Mouse (Mus musculus): ENCODE measurements around the gene Cpne2. TPM values are rescaled to one million over a fixed set of nuclear protein-coding genes. Genes with fewer than 3 reads are reported as not detected.

The Cpne2 gene
- total and polyA plus RNA-seq, 3 experiments: 12.7 to 118 (median 29.3) TPM

DNA sequence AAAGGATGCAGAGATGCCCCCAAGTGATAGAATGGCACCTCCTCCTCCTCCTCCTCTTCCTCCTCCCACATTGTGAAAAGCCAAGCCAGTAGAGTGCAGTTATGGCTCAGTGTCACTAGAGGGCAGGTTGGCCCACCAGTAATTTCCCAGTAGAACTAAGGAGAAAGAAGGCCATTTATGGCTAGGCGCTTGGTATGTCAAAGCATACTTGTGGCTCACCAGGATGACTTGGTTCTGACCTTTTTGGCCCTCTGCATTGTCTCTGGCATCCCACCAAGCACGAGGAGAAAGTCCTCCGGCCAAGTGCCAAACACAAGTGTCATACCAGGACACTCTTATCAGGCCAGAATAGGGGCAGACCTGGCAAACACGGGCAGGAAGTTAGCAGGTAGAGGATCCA is 4.5 kb upstream of the Cpne2 start:
- Histone ChIP-seq H3K9me3 (replicated peaks; ENCODE audit: low read length) (no peaks in the 10 kb centered on the region), H3K27me3 (replicated peaks) (peaks cover 6% of the 10 kb centered on the region), H3K4me2 (ENCODE audit: insufficient read depth, low read depth, poor library complexity, severe bottlenecking) (no peak overlapping the region), H3K9ac (ENCODE audit: insufficient read depth, low read depth) (no peak overlapping the region), H3K27ac (ENCODE audit: insufficient read depth, low read depth) (no peak overlapping the region), H3K36me3 (replicated peaks in 1 of 2; ENCODE audit: control insufficient read depth in 1 of 2, insufficient read depth in 1 of 2, low read length in 1 of 2) (peaks cover 25 to 46% of the 10 kb centered on the region in 2 experiments), H3K4me3 (replicated peaks in 1 of 3; ENCODE audit: low read depth in 2 of 3, low read length in 2 of 3, poor library complexity in 1 of 3) (no peak overlapping the region), H3K4me1 (ENCODE audit: control insufficient read depth in 1 of 2, insufficient read depth in 2 of 2) (peaks cover 0 to 3% of the 10 kb centered on the region in 2 experiments; a peak in 2 of 4 replicates), H3K79me2 (replicated peaks; ENCODE audit: control insufficient read depth, extremely low read depth, insufficient read depth, poor library complexity, severe bottlenecking) (no peaks in the 10 kb centered on the region)
- dilution Hi-C loops (cut with MboI; ENCODE audit: extremely low pct_ligation_motif_present, extremely low pct_unique_long_range_greater_than_20kb, low sequenced_read_pairs) (no loop called here), in situ Hi-C loops (cut with MboI; ENCODE audit: low pct_ligation_motif_present, low pct_unique_long_range_greater_than_20kb, low sequenced_read_pairs) (loop anchor here (5.0 to 10.0 kb wide), 2 partner anchors 54 to 167 kb away; partner anchors contain the start of gene Pllp)
- peak; percentile 59 for DNase-seq (ENCODE audit: extremely low read depth)
- TF ChIP-seq ZMIZ1 (IDR thresholded peaks at IDR 0.05; ENCODE audit: low read depth, low read length): no peak
- TF ChIP-seq SIN3A (IDR thresholded peaks at IDR 0.05; ENCODE audit: low read length): no peak; the same call in 1 of the 2 replicates
- no peak for TF ChIP-seq RCOR1 (conservative IDR thresholded peaks at IDR 0.05; ENCODE audit: low read depth, low read length)
- no peak for TF ChIP-seq ZKSCAN1 (IDR thresholded peaks at IDR 0.05; ENCODE audit: borderline replicate concordance, low read depth, low read length)
- peak; percentile 93 for TF ChIP-seq SMC3 (IDR thresholded peaks at IDR 0.05; ENCODE audit: low read depth, low read length)
- no peak for TF ChIP-seq MXI1 (IDR thresholded peaks at IDR 0.05; ENCODE audit: low read depth, low read length)
- no peak for TF ChIP-seq POLR2AphosphoS2 (IDR thresholded peaks at IDR 0.05; ENCODE audit: low read depth, low read length)
- TF ChIP-seq ZC3H11A (IDR thresholded peaks at IDR 0.05; ENCODE audit: low read depth, low read length): peak; percentile 75; the same call in 1 of the 2 replicates
- TF ChIP-seq JUN (IDR thresholded peaks at IDR 0.05; ENCODE audit: insufficient read depth, low read depth, low read length): no peak
- no peak for TF ChIP-seq NRF1 (IDR thresholded peaks at IDR 0.05; ENCODE audit: low read depth, low read length)
- TF ChIP-seq MYC (IDR thresholded peaks at IDR 0.05; ENCODE audit: low read depth, low read length): no peak
- TF ChIP-seq ZNF384 (IDR thresholded peaks at IDR 0.05; ENCODE audit: low read depth, low read length): no peak
- peak; percentile 85 for TF ChIP-seq RAD21 (IDR thresholded peaks at IDR 0.05; ENCODE audit: low read depth, low read length)
- TF ChIP-seq BHLHE40 (IDR thresholded peaks at IDR 0.05; ENCODE audit: low read depth, low read length): no peak
- TF ChIP-seq POLR2A (IDR thresholded peaks at IDR 0.05; ENCODE audit: low read depth, low read length): no peak
- no peak for TF ChIP-seq GABPA (IDR thresholded peaks at IDR 0.05; ENCODE audit: insufficient replicate concordance, low read depth, low read length)
- TF ChIP-seq ETS1 (conservative IDR thresholded peaks at IDR 0.05; ENCODE audit: low read depth, low read length): no peak
- TF ChIP-seq E2F4 (IDR thresholded peaks at IDR 0.05; ENCODE audit: insufficient replicate concordance, low read depth, low read length): no peak
- TF ChIP-seq PAX5 (IDR thresholded peaks at IDR 0.05; ENCODE audit: low read length): no peak
- TF ChIP-seq CHD1 (IDR thresholded peaks at IDR 0.05; ENCODE audit: low read depth, low read length): no peak
- peak; percentile 75 to 91 for TF ChIP-seq CTCF (conservative IDR thresholded peaks at IDR 0.05 in 1 of 2, IDR thresholded peaks at IDR 0.05 in 1 of 2; ENCODE audit: low read depth in 2 of 2, low read length in 2 of 2)
- no peak for TF ChIP-seq UBTF (IDR thresholded peaks at IDR 0.05; ENCODE audit: low read depth, low read length)
- TF ChIP-seq USF2 (conservative IDR thresholded peaks at IDR 0.05; ENCODE audit: low read depth, low read length): no peak
- TF ChIP-seq TBP (conservative IDR thresholded peaks at IDR 0.05; ENCODE audit: low read depth, low read length): no peak
- no peak for TF ChIP-seq MAX (IDR thresholded peaks at IDR 0.05; ENCODE audit: low read length)
- no peak for TF ChIP-seq ELF1 (IDR thresholded peaks at IDR 0.05; ENCODE audit: low read depth, low read length)
- TF ChIP-seq JUND (conservative IDR thresholded peaks at IDR 0.05; ENCODE audit: low read depth, low read length): no peak
- no peak for TF ChIP-seq USF1 (IDR thresholded peaks at IDR 0.05; ENCODE audit: low read depth, low read length)
- TF ChIP-seq CHD2 (IDR thresholded peaks at IDR 0.05; ENCODE audit: low read length): no peak
- TF ChIP-seq MEF2A (IDR thresholded peaks at IDR 0.05; ENCODE audit: borderline replicate concordance, low read depth, low read length): no peak
- no peak for TF ChIP-seq MAZ (IDR thresholded peaks at IDR 0.05; ENCODE audit: low read depth, low read length)
- peak; percentile 33; the same call in 1 of the 2 replicates for TF ChIP-seq IRF4 (IDR thresholded peaks at IDR 0.05; ENCODE audit: low read depth, low read length)
- TF ChIP-seq KAT2A (IDR thresholded peaks at IDR 0.05; ENCODE audit: insufficient replicate concordance, low read length): no peak
- no peak for TF ChIP-seq EP300 (IDR thresholded peaks at IDR 0.05; ENCODE audit: low read length)
- TF ChIP-seq MAFK (IDR thresholded peaks at IDR 0.05; ENCODE audit: insufficient replicate concordance, low read length): no peak
- TF ChIP-seq TCF12 (IDR thresholded peaks at IDR 0.05; ENCODE audit: low read depth, low read length): no peak
- no peak for TF ChIP-seq HCFC1 (IDR thresholded peaks at IDR 0.05; ENCODE audit: low read depth, low read length)
- TF ChIP-seq NELFE (IDR thresholded peaks at IDR 0.05; ENCODE audit: low read depth, low read length): no peak
